Mouse (Mus musculus): ENCODE results near the gene Spryd3. TPM values are rescaled to one million over a fixed set of nuclear protein-coding genes. Genes with fewer than 3 reads are reported as not detected.

Spryd3 gene
- polyA plus RNA-seq, 1 experiment from 2014 or later = 11.1 TPM

DNA sequence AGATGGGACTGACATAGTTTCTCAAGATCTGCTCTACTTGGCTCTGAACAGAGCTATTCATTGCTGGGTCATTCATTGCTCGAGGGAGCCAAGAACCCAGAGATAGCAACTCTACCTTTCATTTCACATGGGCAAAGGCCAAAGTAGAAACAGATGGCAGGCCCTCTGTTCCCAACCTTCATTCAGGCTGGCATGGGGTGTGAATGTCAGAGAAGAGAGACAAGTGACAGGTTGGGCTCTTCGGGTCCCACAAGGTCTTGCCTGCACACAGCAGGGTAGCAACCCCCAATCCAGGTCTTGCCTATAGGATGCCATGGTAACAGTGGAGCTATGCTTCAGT is 16.2 kb downstream of the Spryd3 start:
- Histone ChIP-seq H3K9ac (ENCODE audit: low read depth, low read length) (no peak overlapping the region), H3K36me3 (ENCODE audit: control insufficient read depth, insufficient read depth, low read length) (peaks cover 13% of the 10 kb centered on the region)

DNA sequence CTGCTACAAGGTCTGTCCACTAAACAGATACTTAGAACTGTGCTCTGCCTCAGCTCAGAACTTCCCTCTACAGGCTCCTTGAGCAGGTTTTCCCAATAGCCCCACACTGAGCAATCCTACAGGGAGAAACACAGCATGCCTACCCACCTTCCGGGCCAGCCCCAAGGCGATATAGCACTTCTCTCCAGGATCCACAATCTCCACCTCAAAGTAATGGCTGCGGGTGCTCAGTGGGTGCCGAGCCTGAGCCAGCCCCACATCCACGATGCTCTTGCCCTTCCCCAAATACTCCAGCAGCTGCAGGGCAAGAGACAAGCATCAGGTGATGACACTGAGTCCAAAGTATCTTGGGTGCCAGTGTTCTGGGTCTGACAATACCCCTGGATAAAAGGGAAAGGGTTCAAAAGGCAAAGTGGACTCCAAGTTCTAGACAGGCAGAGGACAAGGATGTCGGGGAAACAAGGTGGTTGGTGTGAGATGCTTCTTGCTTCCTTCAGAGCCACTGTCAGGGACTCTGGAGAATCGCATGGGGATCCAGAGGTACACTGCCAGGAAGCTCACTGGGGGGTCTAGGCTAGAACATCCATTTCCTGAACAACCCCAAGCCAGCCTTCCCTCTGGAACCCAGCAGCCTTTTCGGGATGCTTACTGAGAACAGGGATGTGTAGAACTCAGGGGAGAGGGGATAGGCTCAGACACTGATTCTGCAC is 16.8 kb downstream of the Spryd3 start:
- Histone ChIP-seq H3K4me3 (ENCODE audit: low read depth, low read length) (no peak overlapping the region), H3K4me2 (no peak overlapping the region), H3K9me3 (replicated peaks; ENCODE audit: control insufficient read depth, low read length) (no peaks in the 10 kb centered on the region), H3K27ac (ENCODE audit: low read depth, low read length) (no peak overlapping the region), H3K36me3 (ENCODE audit: control insufficient read depth, insufficient read depth, low read length) (peaks cover 13% of the 10 kb centered on the region), H3K4me1 (ENCODE audit: control insufficient read depth, insufficient read depth, low read length) (no peaks in the 10 kb centered on the region; the same call in 1 of the 2 replicates), H3K9ac (ENCODE audit: low read depth, low read length) (no peak overlapping the region), H3K27me3 (ENCODE audit: control insufficient read depth, insufficient read depth, low read length) (no peaks in the 10 kb centered on the region)
- WGBS (ENCODE audit: insufficient replicate concordance) = 72% methylated on average over 8 of the region's 8 CpGs
- no peak for ATAC-seq (replicated peaks; ENCODE audit: insufficient number of reproducible peaks, low FRiP score, low TSS enrichment)

More for the DNA sequence above, 16.2 kb downstream of the Spryd3 start:
- ATAC-seq (replicated peaks; ENCODE audit: insufficient number of reproducible peaks, low FRiP score, low TSS enrichment) = no peak
- H3K4me3 ChIP-seq (ENCODE audit: low read depth, low read length) = no peak overlapping the region
- H3K4me2 ChIP-seq = no peak overlapping the region
- H3K27ac ChIP-seq (ENCODE audit: low read depth, low read length) = no peak overlapping the region
- no peaks in the 10 kb centered on the region for H3K9me3 ChIP-seq (replicated peaks; ENCODE audit: control insufficient read depth, low read length)
- H3K27me3 ChIP-seq (ENCODE audit: control insufficient read depth, insufficient read depth, low read length) = no peaks in the 10 kb centered on the region
- H3K4me1 ChIP-seq (ENCODE audit: control insufficient read depth, insufficient read depth, low read length) = no peaks in the 10 kb centered on the region; the same call in 1 of the 2 replicates
- WGBS (ENCODE audit: insufficient replicate concordance) = 79% methylated on average over 2 of the region's 2 CpGs

DNA sequence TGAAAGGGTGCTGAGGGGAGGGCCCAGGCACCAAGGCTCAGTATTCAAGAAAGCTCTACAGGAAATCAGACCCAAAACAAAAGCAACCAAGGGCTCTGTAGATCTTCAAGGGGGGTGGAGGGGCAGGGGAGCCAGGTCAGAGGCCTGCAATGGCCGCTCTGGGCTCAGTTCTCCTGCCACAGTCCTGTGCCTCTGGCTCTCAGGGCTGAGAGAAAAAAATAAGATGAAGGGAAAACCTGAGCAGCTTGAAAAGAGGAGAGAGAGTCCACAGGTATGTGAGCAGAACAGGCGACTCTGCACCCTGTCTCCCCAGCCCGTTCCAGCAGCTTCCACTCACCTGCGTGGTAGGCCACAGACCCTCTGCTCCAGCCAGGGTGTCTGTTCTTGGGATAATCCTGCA is 17.4 kb downstream of the Spryd3 start:
- no peak for ATAC-seq (replicated peaks; ENCODE audit: insufficient number of reproducible peaks, low FRiP score, low TSS enrichment)
- no peak overlapping the region for H3K27ac ChIP-seq (ENCODE audit: low read depth, low read length)

GRCm38 (mm10) chr15:102117461-102118443 is 18.3 kb downstream of the Spryd3 start:
- Histone ChIP-seq H3K27me3 (ENCODE audit: control insufficient read depth, insufficient read depth, low read length) (no peaks in the 10 kb centered on the region), H3K36me3 (ENCODE audit: control insufficient read depth, insufficient read depth, low read length) (peaks cover 21% of the 10 kb centered on the region), H3K27ac (ENCODE audit: low read depth, low read length) (no peak overlapping the region), H3K4me3 (ENCODE audit: low read depth, low read length) (no peak overlapping the region), H3K4me2 (no peak overlapping the region), H3K9me3 (replicated peaks; ENCODE audit: control insufficient read depth, low read length) (no peaks in the 10 kb centered on the region), H3K9ac (ENCODE audit: low read depth, low read length) (no peak overlapping the region), H3K4me1 (ENCODE audit: control insufficient read depth, insufficient read depth, low read length) (no peaks in the 10 kb centered on the region; the same call in 1 of the 2 replicates)
- no peak for ATAC-seq (replicated peaks; ENCODE audit: insufficient number of reproducible peaks, low FRiP score, low TSS enrichment)
- 67% methylated on average over 19 of the region's 19 CpGs for WGBS (ENCODE audit: insufficient replicate concordance)

More for the DNA sequence above, 17.4 kb downstream of the Spryd3 start:
- Histone ChIP-seq H3K4me3 (ENCODE audit: low read depth, low read length) (no peak overlapping the region), H3K27me3 (ENCODE audit: control insufficient read depth, insufficient read depth, low read length) (no peaks in the 10 kb centered on the region), H3K36me3 (ENCODE audit: control insufficient read depth, insufficient read depth, low read length) (peaks cover 14% of the 10 kb centered on the region), H3K4me1 (ENCODE audit: control insufficient read depth, insufficient read depth, low read length) (no peaks in the 10 kb centered on the region; the same call in 1 of the 2 replicates), H3K9me3 (replicated peaks; ENCODE audit: control insufficient read depth, low read length) (no peaks in the 10 kb centered on the region), H3K4me2 (no peak overlapping the region), H3K9ac (ENCODE audit: low read depth, low read length) (no peak overlapping the region)
- 82% methylated on average over 4 of the region's 4 CpGs for WGBS (ENCODE audit: insufficient replicate concordance)

GRCm38 (mm10) chr15:102116753-102117415 is 19.1 kb downstream of the Spryd3 start:
- no peak for ATAC-seq (replicated peaks; ENCODE audit: insufficient number of reproducible peaks, low FRiP score, low TSS enrichment)

GRCm38 (mm10) chr15:102115731-102116231 is 20.3 kb downstream of the Spryd3 start:
- H3K27me3 ChIP-seq (ENCODE audit: control insufficient read depth, insufficient read depth, low read length) = no peaks in the 10 kb centered on the region
- no peak overlapping the region for H3K4me2 ChIP-seq
- no peaks in the 10 kb centered on the region; the same call in 1 of the 2 replicates for H3K4me1 ChIP-seq (ENCODE audit: control insufficient read depth, insufficient read depth, low read length)
- no peak overlapping the region for H3K9ac ChIP-seq (ENCODE audit: low read depth, low read length)
- ATAC-seq (replicated peaks; ENCODE audit: insufficient number of reproducible peaks, low FRiP score, low TSS enrichment) = no peak
- no peak overlapping the region for H3K4me3 ChIP-seq (ENCODE audit: low read depth, low read length)
- H3K36me3 ChIP-seq (ENCODE audit: control insufficient read depth, insufficient read depth, low read length) = peaks cover 29% of the 10 kb centered on the region
- no peaks in the 10 kb centered on the region for H3K9me3 ChIP-seq (replicated peaks; ENCODE audit: control insufficient read depth, low read length)
- H3K27ac ChIP-seq (ENCODE audit: low read depth, low read length) = no peak overlapping the region
- WGBS (ENCODE audit: insufficient replicate concordance) = 70% methylated on average over 9 of the region's 9 CpGs

More at GRCm38 (mm10) chr15:102116753-102117415, 19.1 kb downstream of the Spryd3 start:
- no peaks in the 10 kb centered on the region; the same call in 1 of the 2 replicates for H3K4me1 ChIP-seq (ENCODE audit: control insufficient read depth, insufficient read depth, low read length)
- no peaks in the 10 kb centered on the region for H3K9me3 ChIP-seq (replicated peaks; ENCODE audit: control insufficient read depth, low read length)
- H3K27ac ChIP-seq (ENCODE audit: low read depth, low read length) = no peak overlapping the region
- H3K36me3 ChIP-seq (ENCODE audit: control insufficient read depth, insufficient read depth, low read length) = peaks cover 26% of the 10 kb centered on the region
- H3K4me3 ChIP-seq (ENCODE audit: low read depth, low read length) = no peak overlapping the region
- no peaks in the 10 kb centered on the region for H3K27me3 ChIP-seq (ENCODE audit: control insufficient read depth, insufficient read depth, low read length)
- H3K4me2 ChIP-seq = no peak overlapping the region
- WGBS (ENCODE audit: insufficient replicate concordance) = 78% methylated on average over 11 of the region's 11 CpGs
- H3K9ac ChIP-seq (ENCODE audit: low read depth, low read length) = no peak overlapping the region

GRCm38 (mm10) chr15:102114651-102115260 is 21.3 kb downstream of the Spryd3 start:
- H3K36me3 ChIP-seq (ENCODE audit: control insufficient read depth, insufficient read depth, low read length) = peaks cover 30% of the 10 kb centered on the region
- no peak overlapping the region for H3K4me2 ChIP-seq
- H3K4me3 ChIP-seq (ENCODE audit: low read depth, low read length) = no peak overlapping the region
- no peak overlapping the region for H3K27ac ChIP-seq (ENCODE audit: low read depth, low read length)
- no peaks in the 10 kb centered on the region for H3K9me3 ChIP-seq (replicated peaks; ENCODE audit: control insufficient read depth, low read length)
- 78% methylated on average over 7 of the region's 7 CpGs for WGBS (ENCODE audit: insufficient replicate concordance)
- H3K9ac ChIP-seq (ENCODE audit: low read depth, low read length) = no peak overlapping the region
- no peak for ATAC-seq (replicated peaks; ENCODE audit: insufficient number of reproducible peaks, low FRiP score, low TSS enrichment)
- H3K4me1 ChIP-seq (ENCODE audit: control insufficient read depth, insufficient read depth, low read length) = no peaks in the 10 kb centered on the region; the same call in 1 of the 2 replicates
- H3K27me3 ChIP-seq (ENCODE audit: control insufficient read depth, insufficient read depth, low read length) = no peaks in the 10 kb centered on the region

- H3K9ac ChIP-seq (ENCODE audit: low read depth, low read length) = no peak overlapping the region
- WGBS (ENCODE audit: insufficient replicate concordance) = 76% methylated on average over 4 of the region's 4 CpGs
- no peak overlapping the region for H3K4me2 ChIP-seq
- no peak overlapping the region for H3K27ac ChIP-seq (ENCODE audit: low read depth, low read length)
- no peaks in the 10 kb centered on the region for H3K27me3 ChIP-seq (ENCODE audit: control insufficient read depth, insufficient read depth, low read length)
- ATAC-seq (replicated peaks; ENCODE audit: insufficient number of reproducible peaks, low FRiP score, low TSS enrichment) = no peak
- H3K36me3 ChIP-seq (ENCODE audit: control insufficient read depth, insufficient read depth, low read length) = peaks cover 33% of the 10 kb centered on the region
- peaks cover 4% of the 10 kb centered on the region; the same call in 1 of the 2 replicates for H3K4me1 ChIP-seq (ENCODE audit: control insufficient read depth, insufficient read depth, low read length)
- H3K9me3 ChIP-seq (replicated peaks; ENCODE audit: control insufficient read depth, low read length) = no peaks in the 10 kb centered on the region
- H3K4me3 ChIP-seq (ENCODE audit: low read depth, low read length) = no peak overlapping the region
Observed at GRCm38 (mm10) chr15:102113674-102114073, 22.4 kb downstream of the Spryd3 start.

Data from heart, embryonic 11.5 days (tissue).